ENCODE assay signal across 9 mouse cellular contexts in the genomic region with DNA sequence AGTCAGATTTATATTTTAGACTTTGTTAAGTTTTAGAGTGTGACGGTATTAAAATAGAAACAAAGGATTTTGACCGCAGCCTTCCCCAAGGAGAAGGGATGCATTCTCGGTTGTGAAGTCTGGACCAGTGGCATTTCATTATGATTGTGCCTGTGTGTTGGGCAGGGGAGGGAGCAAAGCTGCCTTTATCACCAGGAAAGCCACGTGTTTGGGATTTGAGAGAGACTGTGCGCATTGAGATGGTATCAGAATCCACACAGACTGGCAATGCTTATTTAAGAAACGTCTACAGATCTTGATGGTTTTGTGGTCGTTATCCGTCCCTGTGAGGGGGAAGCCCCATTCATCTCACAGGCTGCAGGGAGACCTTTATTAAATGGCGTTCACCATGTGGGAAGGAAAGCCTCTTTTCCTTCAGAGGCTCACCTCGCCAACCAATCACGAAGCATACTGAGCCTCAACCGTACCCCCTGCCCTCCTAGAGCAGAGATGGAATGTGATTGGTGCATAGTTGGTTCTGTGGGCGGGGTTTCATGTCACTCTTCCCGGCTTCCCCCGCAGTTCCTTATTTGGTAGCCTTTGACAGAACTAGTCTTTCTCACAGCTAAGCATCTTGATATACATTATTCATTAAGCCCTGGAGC.
DNase-seq lines count a peak whose midpoint lies in the region; ATAC-seq and TF ChIP-seq lines count a peak whose summit lies in the region.
"Had no signal": no experiment of that assay in that cellular context is flagged by ENCODE, and none has a peak within 500 bp of the region (broad histone marks: within the 10 kb centered on the region; RNA-seq: fewer than 3 reads in every experiment).

No protein-coding gene starts in this region.

- H3K27me3 ChIP-seq in heart, embryonic 11.5 days (ENCODE audit: control insufficient read depth, insufficient read depth, low read length): no peaks in the 10 kb centered on the region
- no peaks in the 10 kb centered on the region for H3K27me3 ChIP-seq in cerebellum, adult 2 months (ENCODE audit: control insufficient read depth, insufficient read depth, low read length)
- no peaks in the 10 kb centered on the region for H3K27me3 ChIP-seq in lung, embryonic 16.5 days (ENCODE audit: control insufficient read depth, insufficient read depth, low read depth, low read length)

- H3K4me3 ChIP-seq in heart, embryonic 11.5 days (ENCODE audit: low read depth, low read length): peak overlapping the region; percentile 22; the same call in 1 of the 2 replicates
- H3K4me3 ChIP-seq in cerebellum, adult 2 months (replicated peaks; ENCODE audit: insufficient read depth, low read depth, low read length): peak overlapping the region; percentile 49
- peak overlapping the region; percentile 18 for H3K4me3 ChIP-seq in lung, embryonic 16.5 days (ENCODE audit: low read length)

- WGBS in heart, embryonic 11.5 days (ENCODE audit: insufficient replicate concordance): 30% methylated on average over 15 of the region's 15 CpGs
- WGBS in cerebellum, adult 2 months: 28% methylated on average over 15 of the region's 15 CpGs
- 34% methylated on average over 15 of the region's 15 CpGs for WGBS in lung, embryonic 16.5 days

- intact Hi-C loops in heart, postnatal 36 days (cut with DNase I): no loop called here

- no peaks in the 10 kb centered on the region for H3K9me3 ChIP-seq in heart, embryonic 11.5 days (replicated peaks; ENCODE audit: control insufficient read depth, low read length)
- H3K9me3 ChIP-seq in lung, embryonic 16.5 days (ENCODE audit: control insufficient read depth, low read length): no peaks in the 10 kb centered on the region
- H3K9me3 ChIP-seq: G1E had no signal

- no peak for ATAC-seq in heart, embryonic 11.5 days (replicated peaks; ENCODE audit: insufficient number of reproducible peaks, low FRiP score, low TSS enrichment)
- peak; percentile 77 for ATAC-seq in lung, embryonic 16.5 days (ENCODE audit: low read depth)

- H3K9ac ChIP-seq in heart, embryonic 11.5 days (ENCODE audit: low read depth, low read length): 0 out of 2 replicates have a peak overlapping the region, but pooled peaks have one; percentile 10
- no peak overlapping the region for H3K9ac ChIP-seq in lung, embryonic 16.5 days (ENCODE audit: low read length)

- no peak for TF ChIP-seq POLR2A in cerebellum, adult 2 months (IDR thresholded peaks at IDR 0.05; ENCODE audit: borderline replicate concordance, insufficient read depth, low read length)

- peak overlapping the region; percentile 59 for H3K4me2 ChIP-seq in heart, embryonic 11.5 days
- peak overlapping the region; percentile 49 for H3K4me2 ChIP-seq in lung, embryonic 16.5 days (ENCODE audit: low read depth, low read length)

- no peak for TF ChIP-seq CTCF in cerebellum, adult 2 months (IDR thresholded peaks at IDR 0.05; ENCODE audit: borderline replicate concordance, insufficient read depth, low read depth, low read length)

- peaks cover 5% of the 10 kb centered on the region for H3K4me1 ChIP-seq in heart, embryonic 11.5 days (ENCODE audit: control insufficient read depth, insufficient read depth, low read length)
- peaks cover 5% of the 10 kb centered on the region; the same call in 1 of the 2 replicates for H3K4me1 ChIP-seq in cerebellum, adult 2 months (ENCODE audit: control insufficient read depth, insufficient read depth, low read length)
- no peaks in the 10 kb centered on the region; the same call in 1 of the 2 replicates for H3K4me1 ChIP-seq in lung, embryonic 16.5 days (replicated peaks; ENCODE audit: control insufficient read depth, insufficient read depth, low read length)

- DNase-seq in heart, postnatal 36 days: no peak
- peak in 1 of 2 experiments; percentile 33 for DNase-seq in cerebellum, adult 2 months
- DNase-seq in frontal cortex, postnatal 25 days (ENCODE audit: low spot score in 2 of 2): peak; percentile 57 to 70
- peak; percentile 71 for DNase-seq in layer of hippocampus, adult 9-10 months (ENCODE audit: low spot score)
- peak; percentile 81 for DNase-seq in retina, postnatal 1 day
- DNase-seq in yolk sac, embryonic 10.5 days (ENCODE audit: low spot score): no peak

- no peak overlapping the region for H3K27ac ChIP-seq in heart, embryonic 11.5 days (ENCODE audit: low read depth, low read length)
- no peak overlapping the region for H3K27ac ChIP-seq in cerebellum, adult 2 months (ENCODE audit: insufficient read depth, low read length)
- no peak overlapping the region for H3K27ac ChIP-seq in lung, embryonic 16.5 days (ENCODE audit: low read length)

- no peaks in the 10 kb centered on the region for H3K36me3 ChIP-seq in heart, embryonic 11.5 days (ENCODE audit: control insufficient read depth, insufficient read depth, low read length)
- no peaks in the 10 kb centered on the region for H3K36me3 ChIP-seq in lung, embryonic 16.5 days (ENCODE audit: control insufficient read depth, insufficient read depth, low read length)

Comparison
In these comparisons a context has a peak if more than half of its experiments do, and no peak if none do; other contexts are left out.
1. DNase-seq: peak in frontal cortex, postnatal 25 days (2 of 2), layer of hippocampus, adult 9-10 months (single experiment) and retina, postnatal 1 day (single experiment); none in heart, postnatal 36 days (0 of 2) and yolk sac, embryonic 10.5 days (single experiment).
2. Peak in every context shown above with its lines, with median percentiles within 50 percentile points of each other: H3K4me3 ChIP-seq.